Mouse (Mus musculus) brain, embryonic 14.5 days (tissue): ENCODE data around the gene Fignl2. TPM values are rescaled to one million over a fixed set of nuclear protein-coding genes. Genes with fewer than 3 reads are reported as not detected.

Experiments used
- DNase-seq: peaks from one replicate; pipeline ENCODE4 v3.0.0-alpha.2; 2011; ENCODE audit warnings: low read depth
- CTCF ChIP-seq: fragments of 200-500 bp; IDR thresholded peaks from 2 replicates; pipeline ENCODE4 v1.5.1; 2012; ENCODE audit warnings: inconsistent platforms, mild to moderate bottlenecking, moderate library complexity, borderline replicate concordance; ENCODE audit not compliant: insufficient read depth, insufficient read length; ENCODE audit errors: extremely low read depth
- POLR2A ChIP-seq: fragments of 200-500 bp; IDR thresholded peaks from 2 replicates; pipeline ENCODE4 v1.6.1; 2012; ENCODE audit warnings: mild to moderate bottlenecking, inconsistent platforms, borderline replicate concordance; ENCODE audit not compliant: poor library complexity, insufficient read depth, insufficient read length, severe bottlenecking; ENCODE audit errors: extremely low read depth
- polyA plus RNA-seq: library from polyadenylated mRNA; depleted of rRNA; stranded (reverse); fragments of >200 nt; gene quantifications from 2 replicates; pipeline ENCODE4 v1.2.3, GENCODE M21; 2012

Gene Fignl2
- polyA plus RNA-seq, 1 experiment: 2.1 TPM

DNA sequence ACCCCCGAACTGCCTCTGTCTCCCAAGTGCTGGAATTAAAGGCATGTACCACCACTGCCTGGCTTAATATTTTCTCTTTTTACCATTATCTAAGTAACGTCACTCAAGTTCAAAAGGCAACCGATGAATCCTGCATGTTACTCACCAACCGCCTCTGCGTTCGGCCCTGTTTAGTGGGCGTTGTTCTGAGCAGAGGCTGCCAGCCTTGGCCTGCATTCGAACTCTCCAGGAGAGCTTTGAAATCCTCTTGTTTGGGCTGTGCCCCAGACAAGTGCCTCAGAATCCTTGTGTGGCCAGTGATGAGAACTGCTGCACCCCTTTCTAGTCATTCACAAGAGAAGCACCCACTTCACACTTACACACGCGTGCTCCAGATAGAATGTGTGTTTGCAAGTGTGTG lies 27.6 kb upstream of the Fignl2 start:
- TF ChIP-seq POLR2A (no peak), CTCF (no peak)
- DNase-seq: no peak

DNA sequence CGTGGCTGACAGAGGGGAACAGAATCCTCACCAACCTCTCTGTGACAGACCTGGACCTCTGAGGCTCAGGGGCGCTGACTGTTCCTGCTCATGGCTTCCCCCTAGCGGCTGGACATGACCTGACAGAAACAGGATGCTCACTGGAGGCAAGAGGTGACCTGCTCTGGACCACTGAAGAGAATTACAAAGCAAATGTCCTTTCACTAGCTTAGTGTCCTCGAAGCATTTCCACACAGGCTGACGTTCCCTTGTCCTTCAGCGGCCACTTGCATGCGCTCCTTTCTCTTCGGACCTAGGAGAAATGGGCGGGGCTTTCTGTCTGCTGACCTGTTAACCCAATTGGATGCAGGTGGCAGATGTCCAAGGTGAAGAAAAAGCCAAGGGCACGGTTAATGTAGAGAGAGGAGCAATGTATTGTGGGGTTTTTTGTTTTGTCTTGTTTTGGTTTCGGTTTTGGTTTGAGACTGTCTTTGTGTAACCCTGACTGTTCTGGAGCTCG lies 27.2 kb upstream of the Fignl2 start:
- TF ChIP-seq CTCF (peak; percentile 91), POLR2A (no peak)
- peak; percentile 68 for DNase-seq

DNA sequence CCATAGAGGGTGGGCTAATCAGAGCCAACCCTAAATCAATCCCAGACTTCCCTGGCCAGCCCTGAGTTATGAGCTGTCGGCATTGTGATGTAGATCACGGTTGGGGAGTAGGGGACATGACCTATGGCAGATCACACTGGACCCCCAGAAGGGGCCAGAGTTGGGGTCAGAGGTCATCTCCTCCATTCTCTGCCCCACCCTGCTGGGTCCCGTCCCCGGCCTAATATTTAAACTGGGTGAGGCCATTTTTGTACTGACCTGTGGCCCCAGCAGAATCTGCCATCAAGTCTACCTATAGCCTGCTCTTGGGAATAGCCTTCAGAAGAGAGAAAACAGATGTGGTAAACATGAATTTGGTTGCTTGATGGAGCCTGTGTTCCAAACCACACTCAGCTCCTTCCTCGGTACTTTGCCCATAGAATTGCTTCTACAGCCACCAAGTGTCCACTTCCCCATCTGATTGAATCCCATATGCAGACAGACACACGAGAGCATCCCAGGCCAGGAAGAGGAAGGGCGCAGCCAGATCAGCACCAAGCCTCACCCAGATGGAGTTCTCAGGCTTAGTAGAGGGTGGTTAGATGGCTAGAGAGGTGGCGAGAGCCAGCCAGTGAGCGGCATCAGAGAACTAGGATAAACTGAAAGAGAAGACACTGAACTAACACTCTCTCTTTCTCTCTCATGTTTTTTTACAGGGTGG lies 25.4 kb upstream of the Fignl2 start:
- TF ChIP-seq CTCF: no peak
- TF ChIP-seq POLR2A: no peak

DNA sequence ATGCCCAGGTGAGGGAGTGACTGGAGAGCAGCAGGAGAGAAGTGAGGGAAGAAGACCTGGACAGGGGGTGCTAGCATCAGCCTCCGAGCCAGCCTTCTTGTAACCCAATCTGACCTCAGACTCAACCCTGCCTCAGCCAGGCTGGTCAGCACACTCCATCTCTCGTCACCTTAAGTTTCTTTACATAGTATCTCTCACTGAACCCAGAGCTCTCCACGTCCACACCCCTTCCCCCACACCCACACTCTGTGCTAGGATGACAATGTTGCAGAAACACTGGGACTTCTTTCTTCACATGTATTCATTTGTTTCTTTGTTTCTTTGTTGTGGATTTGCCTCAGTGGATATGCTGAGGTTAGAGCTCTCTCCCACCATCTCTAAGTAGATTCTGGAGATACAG lies 22.6 kb upstream of the Fignl2 start:
- DNase-seq: no peak
- no peak for TF ChIP-seq CTCF
- TF ChIP-seq POLR2A: no peak

More for the DNA sequence above, 25.4 kb upstream of the Fignl2 start:
- DNase-seq: no peak

DNA sequence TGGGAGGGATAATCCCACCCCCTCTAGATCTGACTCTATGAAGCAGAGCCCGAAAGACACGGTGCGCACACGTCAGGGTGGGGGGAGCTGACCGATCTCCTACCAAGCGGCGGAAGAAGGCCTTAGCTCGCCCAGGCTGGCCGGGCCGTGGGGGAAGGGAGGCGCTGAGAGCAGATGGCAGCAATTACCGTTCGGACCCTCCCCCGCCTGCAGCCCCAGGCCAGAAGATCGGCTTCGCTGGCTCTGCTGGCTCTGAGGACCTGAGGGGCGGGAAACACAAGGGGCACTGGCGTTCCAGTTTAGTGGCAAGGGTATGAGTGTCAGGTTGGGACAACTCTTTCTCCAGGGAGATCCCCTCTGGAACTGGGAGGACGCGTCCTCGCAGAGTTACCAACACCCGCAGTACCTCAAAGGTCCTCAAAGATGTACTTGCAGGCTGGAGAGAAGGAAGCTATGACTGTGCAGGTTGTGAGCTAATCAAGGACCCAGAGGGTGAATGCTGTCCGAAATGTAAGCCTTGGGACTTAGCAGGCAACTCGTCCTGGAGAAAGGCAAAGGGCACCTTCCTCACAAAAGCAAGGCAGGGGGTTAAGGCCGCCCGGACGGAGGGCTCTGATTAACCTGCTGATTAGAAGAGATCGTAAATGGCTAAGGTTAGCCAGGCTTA lies 19.8 kb upstream of the Fignl2 start:
- no peak for TF ChIP-seq POLR2A
- no peak for TF ChIP-seq CTCF
- peak; percentile 79 for DNase-seq

DNA sequence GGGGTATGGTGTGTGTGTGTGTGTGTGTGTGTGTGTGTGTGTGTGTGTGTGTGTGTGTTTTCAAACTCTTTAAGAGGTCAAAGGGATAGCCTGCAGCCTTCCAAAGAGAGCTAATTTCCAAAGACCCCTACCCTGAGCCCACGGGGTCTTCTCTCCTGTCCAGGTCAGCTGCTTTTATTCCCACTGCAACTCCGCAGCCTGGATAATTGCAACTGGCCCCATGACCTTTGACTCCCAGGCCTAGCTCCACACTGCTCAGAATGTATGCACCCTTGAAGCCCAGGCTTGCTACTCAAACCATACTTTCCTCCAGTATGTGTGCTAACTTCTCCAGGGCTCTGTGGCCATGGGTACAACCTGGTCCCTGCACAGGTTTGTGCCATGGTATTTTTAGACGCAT lies 17.0 kb upstream of the Fignl2 start:
- TF ChIP-seq POLR2A: no peak
- no peak for TF ChIP-seq CTCF
- no peak for DNase-seq

DNA sequence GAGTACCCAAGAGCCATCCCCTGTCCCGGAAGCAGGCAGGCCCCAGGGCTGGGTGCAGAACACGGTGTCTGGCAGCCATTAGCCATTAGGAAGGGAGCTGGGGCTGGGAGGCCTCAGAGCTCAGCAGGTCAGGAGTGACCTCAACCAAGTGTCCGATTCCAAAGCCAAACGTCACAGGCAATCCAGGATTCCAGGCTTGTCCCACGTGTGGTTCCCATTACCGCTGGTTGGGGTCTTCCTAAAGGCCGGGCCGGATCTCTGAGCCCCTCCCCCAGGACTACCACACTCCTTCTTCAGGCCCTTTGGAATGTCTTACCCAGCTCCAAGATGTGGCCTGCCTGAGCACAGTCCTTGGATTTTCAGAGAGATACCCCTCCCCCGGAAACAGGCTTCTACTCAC lies 16.6 kb upstream of the Fignl2 start:
- TF ChIP-seq CTCF: no peak
- no peak for TF ChIP-seq POLR2A

DNA sequence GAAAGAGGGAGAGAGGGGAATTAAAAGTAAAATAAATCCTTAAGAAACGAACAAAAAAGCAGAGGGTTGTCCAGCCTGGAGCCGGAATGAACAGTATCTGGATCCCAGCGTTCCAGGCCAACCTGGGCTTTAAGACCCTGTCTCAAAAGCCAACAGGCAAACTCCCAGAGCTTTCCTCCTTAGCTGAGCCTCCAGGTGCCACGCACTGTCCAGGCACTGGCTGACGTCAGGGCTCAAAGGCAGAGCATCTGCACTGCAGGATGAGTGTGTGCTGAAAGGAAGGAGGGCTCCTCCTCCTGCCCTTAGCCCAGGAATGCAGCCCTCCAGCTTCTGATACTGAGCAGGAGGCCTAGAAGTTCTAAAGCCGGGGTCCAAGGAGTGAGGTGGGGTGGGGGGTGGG lies 15.6 kb upstream of the Fignl2 start:
- DNase-seq: no peak
- TF ChIP-seq POLR2A: no peak
- no peak for TF ChIP-seq CTCF

More for the DNA sequence above, 16.6 kb upstream of the Fignl2 start:
- DNase-seq: no peak

DNA sequence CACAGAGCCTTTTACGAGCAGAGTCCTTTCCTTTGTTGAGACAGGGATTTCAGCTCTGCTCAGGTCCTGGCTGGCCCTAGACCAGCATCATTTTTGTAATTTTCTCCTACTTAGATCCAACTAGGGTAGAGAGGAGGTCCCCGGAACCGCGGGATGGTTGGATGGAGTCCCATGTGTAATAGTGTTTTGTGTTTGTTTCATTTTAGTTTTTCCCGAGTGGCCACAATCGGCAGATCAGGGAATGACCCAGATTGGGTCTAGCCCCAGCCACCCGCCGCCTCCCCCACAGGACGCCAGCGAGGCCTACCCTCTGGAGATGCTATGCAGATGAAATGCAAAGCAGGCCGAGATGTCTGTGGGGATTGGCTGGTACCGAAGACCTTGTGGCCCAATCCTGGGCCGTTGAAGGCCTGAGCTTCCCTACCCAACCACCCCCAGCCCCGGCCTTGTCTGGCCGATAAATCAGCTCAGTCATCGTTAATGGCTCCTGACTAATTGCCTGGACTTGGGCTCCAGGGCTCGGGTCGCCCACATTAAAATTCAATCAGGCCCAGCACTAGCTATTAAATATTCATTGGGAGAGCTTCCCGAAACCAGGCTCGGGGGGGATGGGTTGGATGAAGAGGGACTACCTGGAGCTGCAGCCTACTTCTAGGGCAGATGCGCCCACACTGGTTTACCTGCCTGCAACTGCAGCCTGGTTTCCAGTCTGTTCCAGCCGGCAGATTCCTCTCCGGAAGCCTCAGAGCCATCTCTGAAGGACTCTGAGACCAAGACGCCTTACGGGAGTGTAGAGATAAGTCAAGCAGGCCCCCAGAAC lies 14.7 kb upstream of the Fignl2 start:
- peak; percentile 92 for DNase-seq
- TF ChIP-seq POLR2A: no peak
- TF ChIP-seq CTCF: no peak

DNA sequence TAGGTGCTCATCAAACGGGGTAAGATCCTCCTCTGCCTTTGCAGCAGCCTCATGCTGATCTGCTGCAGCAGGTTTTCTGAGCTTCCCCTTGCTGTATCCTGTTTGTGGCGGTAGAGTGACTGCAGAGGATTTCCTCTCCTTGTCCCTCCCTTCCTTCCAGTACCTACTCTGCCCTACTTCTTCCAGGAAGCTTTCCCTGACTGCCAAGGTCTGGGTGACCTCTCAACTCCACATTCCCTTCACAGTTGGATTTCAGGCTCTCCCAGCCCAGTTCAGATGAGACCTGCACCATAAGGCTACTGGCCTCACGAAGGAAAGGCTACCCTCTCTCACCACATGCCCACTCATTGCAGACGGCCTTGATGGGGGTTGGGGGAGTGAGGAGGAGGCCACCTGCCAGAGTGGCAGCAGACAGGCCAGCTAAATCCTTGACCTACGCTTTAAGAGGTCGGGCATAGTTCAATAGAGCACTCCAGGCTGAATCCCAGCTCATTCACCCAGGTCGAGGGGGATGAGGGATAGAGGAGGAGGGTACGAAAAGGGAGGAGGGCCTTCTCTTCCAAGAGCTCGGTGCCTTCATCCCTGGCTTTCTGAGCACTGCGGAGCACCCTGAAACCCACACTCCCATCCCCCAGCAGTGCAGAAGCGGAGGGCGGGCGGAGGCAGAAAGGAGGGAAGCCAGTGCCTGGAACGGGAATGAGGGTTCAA lies 13.9 kb upstream of the Fignl2 start:
- DNase-seq: peak; percentile 53
- TF ChIP-seq CTCF (no peak), POLR2A (no peak)
